ENCODE assay signal across 24 mouse cellular contexts in genomic region chr9:67720150-67720549, GRCm38 (mm10). TPM values are rescaled to one million over a fixed set of nuclear protein-coding genes. Genes with fewer than 3 reads are reported as not detected.
DNase-seq lines count a peak whose midpoint lies in the region; ATAC-seq and TF ChIP-seq lines count a peak whose summit lies in the region.
"Had no signal": no experiment of that assay in that cellular context is flagged by ENCODE, and none has a peak within 500 bp of the region (broad histone marks: within the 10 kb centered on the region; RNA-seq: fewer than 3 reads in every experiment).

No protein-coding gene starts in this region.

- H3K4me1 ChIP-seq in testis, adult 2 months (ENCODE audit: control insufficient read depth, insufficient read depth, low read length) = no peaks in the 10 kb centered on the region; the same call in none of the 2 replicates
- H3K4me1 ChIP-seq: embryonic facial prominence, embryonic 12.5 days had no signal

- H3K27ac ChIP-seq in testis, adult 2 months (ENCODE audit: control insufficient read depth, insufficient read depth, low read depth, low read length) = 0 out of 2 replicates have a peak overlapping the region, but pooled peaks have one; percentile 5
- H3K27ac ChIP-seq: embryonic facial prominence, embryonic 10.5 days; embryonic facial prominence, embryonic 12.5 days; forebrain, embryonic 13.5 days; forebrain, embryonic 15.5 days had no signal

- no peaks in the 10 kb centered on the region; the same call in 1 of the 2 replicates for H3K36me3 ChIP-seq in testis, adult 2 months (ENCODE audit: control insufficient read depth, insufficient read depth, low read length)
- H3K36me3 ChIP-seq: embryonic facial prominence, embryonic 10.5 days; embryonic facial prominence, embryonic 12.5 days; forebrain, embryonic 15.5 days; G1E had no signal

- H3K27me3 ChIP-seq in testis, adult 2 months (ENCODE audit: control insufficient read depth, insufficient read depth, low read length) = no peaks in the 10 kb centered on the region
- H3K27me3 ChIP-seq: CH12.LX; embryonic facial prominence, embryonic 12.5 days; forebrain, embryonic 13.5 days; forebrain, embryonic 15.5 days had no signal

- peak; percentile 51; the same call in 1 of the 2 replicates for ATAC-seq in frontal cortex, adult (ENCODE audit: low TSS enrichment)
- ATAC-seq: activated CD4-positive, CD25-positive, alpha-beta regulatory T cell, adult 4 months; CD4-positive, CD25-positive, alpha-beta regulatory T cell, adult 4 months; forebrain, embryonic 13.5 days; forebrain, embryonic 15.5 days; forebrain, postnatal 0 days; Patski had no signal

- TF ChIP-seq CTCF in testis, adult 2 months (IDR thresholded peaks at IDR 0.05; ENCODE audit: control insufficient read depth, insufficient read depth, insufficient replicate concordance, low read depth, low read length) = no peak

- intact Hi-C loops in left cerebral cortex, postnatal 4 days (cut with DNase I) = no loop called here

- no peak overlapping the region for H3K4me3 ChIP-seq in testis, adult 2 months (ENCODE audit: control insufficient read depth, low read depth, low read length)
- H3K4me3 ChIP-seq: embryonic facial prominence, embryonic 10.5 days; embryonic facial prominence, embryonic 12.5 days; forebrain, embryonic 13.5 days; forebrain, embryonic 15.5 days had no signal

- no peak for DNase-seq in frontal cortex, postnatal 10 days (ENCODE audit: low spot score in 2 of 2)
- peak; percentile 15 to 32 for DNase-seq in left cerebral cortex, adult 18-20 months (ENCODE audit: low spot score in 2 of 2)
- no peak for DNase-seq in left cerebral cortex, postnatal 4 days
- no peak for DNase-seq in testis, postnatal 10 days (ENCODE audit: low spot score)
- DNase-seq: adrenal gland, adult 8-10 months; adrenal gland, postnatal 25 days; B cell, adult 2 months; cerebellum, adult 11-12 months; cerebellum, adult 2 months; cerebellum, adult 9-10 months; cerebellum, postnatal 10 days; cerebellum, postnatal 25 days; forebrain, postnatal 0 days had no signal

- TF ChIP-seq POLR2A in testis, adult 2 months (IDR thresholded peaks at IDR 0.05; ENCODE audit: control insufficient read depth, low read depth, low read length) = no peak

RNA-seq across cellular contexts. Expression of gene C2cd4b, which starts 39.1 kb away (rescaled TPM):
- total RNA-seq in left cerebral cortex, adult 18-20 months (2021) = 1 to 10 TPM; 2.8 to 3.2 TPM
- total RNA-seq in left cerebral cortex, postnatal 4 days (2021) = under 1 TPM; 0.36 to 0.58 TPM
- polyA plus RNA-seq in testis, adult 2 months (2012; rRNA removed) = 25.6 and 38.9 TPM in 2 replicates
- total RNA-seq: CH12.LX, G1E had no signal
- polyA plus RNA-seq: activated CD4-positive, CD25-positive, alpha-beta regulatory T cell, adult 4 months; CD4-positive, CD25-positive, alpha-beta regulatory T cell, adult 4 months; G1E had no signal

Comparison
In these comparisons a context has a peak if more than half of its experiments do, and no peak if none do; other contexts are left out.
1. DNase-seq: peak in left cerebral cortex, adult 18-20 months (2 of 2); none in frontal cortex, postnatal 10 days (0 of 2), left cerebral cortex, postnatal 4 days (single experiment) and testis, postnatal 10 days (single experiment).